22 mouse cellular contexts compared by ENCODE assay signal in genomic region chr3:84108614-84109013, GRCm38 (mm10).
"Had no signal": no experiment of that assay in that cellular context is flagged by ENCODE, and none has a peak within 500 bp of the region (broad histone marks: within the 10 kb centered on the region; RNA-seq: fewer than 3 reads in every experiment).

No protein-coding gene starts in this region.

- ATAC-seq: liver, postnatal 0 days; lung, postnatal 0 days; midbrain, embryonic 15.5 days had no signal

- H3K27me3 ChIP-seq: kidney, embryonic 15.5 days; limb, embryonic 12.5 days; limb, embryonic 15.5 days; midbrain, embryonic 12.5 days; midbrain, embryonic 15.5 days; neural tube, embryonic 13.5 days; stomach, embryonic 15.5 days had no signal

- DNase-seq: kidney, postnatal 10 days; kidney, postnatal 36 days; layer of hippocampus, postnatal 36 days; liver, postnatal 0 days; lung, embryonic 14.5 days; retina, postnatal 1 day; right cerebral cortex, postnatal 25 days; spleen, adult 18-20 months; thymus, adult 18-20 months; thymus, postnatal 36 days had no signal

- H3K27ac ChIP-seq: kidney, embryonic 15.5 days; left cerebral cortex, adult 2 months; limb, embryonic 12.5 days; limb, embryonic 15.5 days; liver, embryonic 14.5 days; macrophage; midbrain, embryonic 12.5 days; midbrain, embryonic 15.5 days; neural tube, embryonic 13.5 days; stomach, embryonic 15.5 days had no signal

- H3K36me3 ChIP-seq: kidney, embryonic 15.5 days; limb, embryonic 12.5 days; limb, embryonic 15.5 days; midbrain, embryonic 12.5 days; midbrain, embryonic 15.5 days; neural tube, embryonic 13.5 days; stomach, embryonic 15.5 days had no signal

- H3K4me1 ChIP-seq: kidney, embryonic 15.5 days; limb, embryonic 12.5 days; limb, embryonic 15.5 days; midbrain, embryonic 12.5 days; midbrain, embryonic 15.5 days; neural tube, embryonic 13.5 days; stomach, embryonic 15.5 days had no signal

- H3K9me3 ChIP-seq: kidney, embryonic 15.5 days; limb, embryonic 12.5 days; limb, embryonic 15.5 days; midbrain, embryonic 15.5 days; stomach, embryonic 15.5 days had no signal

- H3K4me3 ChIP-seq: kidney, embryonic 15.5 days; left cerebral cortex, adult 2 months; limb, embryonic 12.5 days; limb, embryonic 15.5 days; midbrain, embryonic 12.5 days; midbrain, embryonic 15.5 days; myocyte; neural tube, embryonic 13.5 days; stomach, embryonic 15.5 days had no signal
